Mouse (Mus musculus): Measurements from ENCODE around the gene Lin28b.
A peak's percentile ranks its signal among the peaks of the same experiment; 100 is the strongest.

DNA sequence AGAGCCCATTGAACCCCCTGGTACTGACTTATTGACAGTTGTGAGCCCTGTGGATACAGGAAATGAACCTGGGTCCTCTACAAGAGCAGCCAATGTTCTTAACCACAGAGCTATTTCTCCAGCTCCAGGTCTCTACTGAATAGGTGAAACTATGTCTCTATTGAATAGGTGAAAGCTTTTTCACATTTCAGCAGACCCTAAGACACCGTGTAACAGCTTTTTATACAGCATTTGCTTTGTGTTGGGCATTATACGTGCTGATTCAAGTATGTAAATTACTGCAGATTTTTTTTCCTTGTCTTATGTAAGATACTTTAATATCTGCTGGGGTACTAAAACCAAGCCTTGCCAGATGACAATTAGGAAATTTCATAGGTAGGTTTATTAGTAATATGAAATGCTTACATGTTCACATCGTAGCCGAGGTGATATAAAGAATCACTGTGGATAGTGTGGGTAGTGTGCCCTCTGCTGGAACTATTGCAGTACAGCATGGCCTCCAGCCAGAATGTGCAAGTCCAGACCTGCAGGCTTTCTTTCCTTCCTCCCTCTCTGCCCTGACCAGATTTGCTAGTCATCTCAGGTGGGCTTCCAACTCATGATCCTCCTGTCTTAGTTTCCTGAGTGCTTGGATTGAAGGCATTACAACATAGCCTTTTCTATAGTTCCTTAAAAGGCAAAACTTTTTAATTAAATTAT is 113.1 kb downstream of the Lin28b start:
- peak; percentile 76 for TF ChIP-seq CTCF (IDR thresholded peaks at IDR 0.05; ENCODE audit: low read depth, low read length)
- no peak for TF ChIP-seq POLR2A (IDR thresholded peaks at IDR 0.05; ENCODE audit: extremely low read depth, insufficient read depth, low read length)
